Mouse (Mus musculus) hindbrain, embryonic 13.5 days (tissue): ENCODE measurements around the gene Madcam1. TPM values are rescaled to one million over a fixed set of nuclear protein-coding genes. Genes with fewer than 3 reads are reported as not detected.

ENCODE experiments used
- ATAC-seq: fragments of 200-750 bp; cut with Nextera tagmentation; 2 replicates; pipeline ENCODE4 v1.8.0; 2017; ENCODE audit warnings: moderate TSS enrichment; ENCODE audit not compliant: low FRiP score
- H3K27ac ChIP-seq: fragments of 300-500 bp; sonication (generic); 2 replicates; pipeline ENCODE4 v1.5.1; 2015; ENCODE audit warnings: inconsistent platforms, mild to moderate bottlenecking, moderate library complexity
- H3K27me3 ChIP-seq: fragments of 300-500 bp; sonication (generic); 2 replicates; pipeline ENCODE4 v1.6.1; 2015; ENCODE audit warnings: mild to moderate bottlenecking, inconsistent platforms
- H3K36me3 ChIP-seq: fragments of 300-500 bp; sonication (generic); 2 replicates; pipeline ENCODE4 v1.6.1; 2015; ENCODE audit warnings: mild to moderate bottlenecking, inconsistent platforms
- H3K4me1 ChIP-seq: fragments of 300-500 bp; sonication (generic); replicated peaks from 2 replicates; pipeline ENCODE4 v1.6.1; 2015; ENCODE audit warnings: inconsistent platforms
- H3K4me2 ChIP-seq: fragments of 300-500 bp; sonication (generic); 2 replicates; pipeline ENCODE4 v1.6.1; 2015; ENCODE audit warnings: inconsistent platforms, mild to moderate bottlenecking, moderate library complexity
- H3K4me3 ChIP-seq: fragments of 300-500 bp; sonication (generic); 2 replicates; pipeline ENCODE4 v1.5.1; 2015; ENCODE audit warnings: mild to moderate bottlenecking, inconsistent platforms
- H3K9ac ChIP-seq: fragments of 300-500 bp; sonication (generic); 2 replicates; pipeline ENCODE4 v1.6.1; 2015; ENCODE audit warnings: mild to moderate bottlenecking, inconsistent platforms
- H3K9me3 ChIP-seq: fragments of 300-500 bp; sonication (generic); 2 replicates; pipeline ENCODE4 v1.6.1; 2016; ENCODE audit warnings: inconsistent platforms
- WGBS: fragments of 180-500 bp; shearing (Covaris S2); methylation state at CpG from one replicate; pipeline ENCODE4 v1.1.7; 2015; 5-methylcytosine and 5-hydroxymethylcytosine counted together
- polyA plus RNA-seq: library from polyadenylated mRNA; unstranded; fragments of >200 nt; fragmentation: Nextera tagmentation; extraction: Ambion mirVana; gene quantifications from 2 replicates; pipeline ENCODE4 v1.2.1, GENCODE M21; 2015

Madcam1 gene
- polyA plus RNA-seq, 1 experiment from 2014 or later, result 0.88 TPM

GRCm38 (mm10) chr10:79707162-79707561 is 42.8 kb downstream of the Madcam1 start:
- WGBS, result 78% methylated on average over 1 of the region's 1 CpGs
- H3K9ac ChIP-seq, result peak overlapping the region; percentile 87; the same call in 1 of the 2 replicates

GRCm38 (mm10) chr10:79707759-79708158 is 43.4 kb downstream of the Madcam1 start:
- peaks cover 41% of the 10 kb centered on the region for H3K4me1 ChIP-seq
- H3K27ac ChIP-seq, result no peak overlapping the region
- no peaks in the 10 kb centered on the region for H3K9me3 ChIP-seq
- no peaks in the 10 kb centered on the region for H3K27me3 ChIP-seq
- H3K36me3 ChIP-seq, result peaks cover 41% of the 10 kb centered on the region
- WGBS, result 78% methylated on average over 4 of the region's 4 CpGs
- H3K9ac ChIP-seq, result no peak overlapping the region
- no peak for ATAC-seq
- H3K4me2 ChIP-seq, result no peak overlapping the region
- H3K4me3 ChIP-seq, result no peak overlapping the region

More at GRCm38 (mm10) chr10:79707162-79707561, 42.8 kb downstream of the Madcam1 start:
- no peak overlapping the region for H3K27ac ChIP-seq
- H3K27me3 ChIP-seq, result no peaks in the 10 kb centered on the region
- H3K4me3 ChIP-seq, result no peak overlapping the region
- no peak for ATAC-seq
- H3K4me1 ChIP-seq, result peaks cover 41% of the 10 kb centered on the region
- H3K9me3 ChIP-seq, result no peaks in the 10 kb centered on the region
- peaks cover 41% of the 10 kb centered on the region for H3K36me3 ChIP-seq
- peak overlapping the region; percentile 94 for H3K4me2 ChIP-seq

DNA sequence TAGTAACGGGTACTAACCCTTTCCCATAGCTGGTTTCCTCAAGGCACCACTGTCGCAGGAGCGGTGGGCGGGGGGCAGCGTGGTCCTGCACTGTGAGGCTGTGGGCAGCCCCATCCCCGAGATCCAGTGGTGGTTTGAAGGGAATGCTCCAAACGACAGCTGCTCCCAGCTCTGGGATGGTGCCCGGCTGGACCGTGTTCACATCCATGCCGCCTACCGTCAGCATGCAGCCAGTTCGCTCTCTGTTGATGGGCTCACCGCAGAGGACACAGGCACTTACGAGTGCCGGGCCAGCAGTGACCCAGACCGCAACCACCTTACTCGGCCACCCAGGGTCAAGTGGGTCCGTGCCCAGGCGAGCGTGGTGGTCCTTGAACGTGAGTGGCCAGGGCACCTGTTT is 44.3 kb downstream of the Madcam1 start:
- ATAC-seq, result no peak
- Histone ChIP-seq H3K4me1 (peaks cover 41% of the 10 kb centered on the region), H3K9me3 (no peaks in the 10 kb centered on the region), H3K9ac (no peak overlapping the region), H3K4me3 (no peak overlapping the region), H3K4me2 (no peak overlapping the region), H3K36me3 (peaks cover 41% of the 10 kb centered on the region), H3K27me3 (no peaks in the 10 kb centered on the region), H3K27ac (no peak overlapping the region)
- 91% methylated on average over 21 of the region's 21 CpGs for WGBS

GRCm38 (mm10) chr10:79709307-79709706 is 44.9 kb downstream of the Madcam1 start:
- no peak for ATAC-seq
- 83% methylated on average over 7 of the region's 7 CpGs for WGBS
- Histone ChIP-seq H3K9me3 (no peaks in the 10 kb centered on the region), H3K9ac (0 out of 2 replicates have a peak overlapping the region, but pooled peaks have one; percentile 3), H3K4me1 (peaks cover 41% of the 10 kb centered on the region), H3K4me3 (no peak overlapping the region), H3K27me3 (no peaks in the 10 kb centered on the region), H3K4me2 (no peak overlapping the region), H3K36me3 (peaks cover 41% of the 10 kb centered on the region), H3K27ac (no peak overlapping the region)

GRCm38 (mm10) chr10:79712029-79712428 is 47.7 kb downstream of the Madcam1 start:
- peaks cover 26% of the 10 kb centered on the region for H3K27me3 ChIP-seq
- no peaks in the 10 kb centered on the region for H3K9me3 ChIP-seq
- peak; percentile 11; the same call in 1 of the 2 replicates for ATAC-seq
- H3K4me3 ChIP-seq, result no peak overlapping the region
- H3K36me3 ChIP-seq, result peaks cover 38% of the 10 kb centered on the region
- no peak overlapping the region for H3K4me2 ChIP-seq
- WGBS, result 89% methylated on average over 1 of the region's 1 CpGs
- H3K9ac ChIP-seq, result no peak overlapping the region
- H3K27ac ChIP-seq, result no peak overlapping the region
- peaks cover 31% of the 10 kb centered on the region for H3K4me1 ChIP-seq

DNA sequence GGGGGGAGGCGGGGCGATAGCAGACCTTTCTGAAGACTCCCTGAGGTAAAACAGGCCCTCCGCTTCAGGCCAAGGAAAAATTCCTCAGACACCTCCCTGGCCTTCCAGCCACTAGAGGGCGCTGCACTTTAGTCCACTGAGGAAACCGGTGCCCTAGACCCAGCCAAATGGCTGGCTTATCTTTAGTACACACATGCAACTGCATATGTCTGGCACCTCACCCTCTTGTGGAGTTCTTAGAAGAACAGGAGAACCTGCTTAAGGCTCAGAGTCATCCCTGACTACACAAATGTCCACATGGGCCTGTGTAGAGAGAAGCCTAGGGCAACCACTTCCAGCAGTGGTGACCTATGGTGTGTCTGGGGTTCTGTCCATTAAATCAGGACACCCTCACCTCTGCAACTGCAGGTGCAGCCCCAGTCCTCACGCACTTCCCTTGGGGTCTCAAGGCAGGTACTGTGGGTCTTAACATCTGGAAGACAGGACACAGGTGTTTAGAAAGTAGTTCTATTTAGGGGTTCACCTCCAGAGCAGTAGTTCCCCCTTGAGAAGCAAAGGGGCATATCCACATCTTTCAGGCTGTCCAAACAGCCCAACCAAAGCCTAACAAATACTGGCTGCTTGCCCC is 48.3 kb downstream of the Madcam1 start:
- Histone ChIP-seq H3K36me3 (peaks cover 37% of the 10 kb centered on the region), H3K4me1 (peaks cover 31% of the 10 kb centered on the region), H3K4me3 (no peak overlapping the region), H3K27me3 (peaks cover 32% of the 10 kb centered on the region), H3K9ac (no peak overlapping the region), H3K9me3 (no peaks in the 10 kb centered on the region), H3K27ac (no peak overlapping the region), H3K4me2 (no peak overlapping the region)
- 16% methylated on average over 4 of the region's 6 CpGs for WGBS
- no peak for ATAC-seq

DNA sequence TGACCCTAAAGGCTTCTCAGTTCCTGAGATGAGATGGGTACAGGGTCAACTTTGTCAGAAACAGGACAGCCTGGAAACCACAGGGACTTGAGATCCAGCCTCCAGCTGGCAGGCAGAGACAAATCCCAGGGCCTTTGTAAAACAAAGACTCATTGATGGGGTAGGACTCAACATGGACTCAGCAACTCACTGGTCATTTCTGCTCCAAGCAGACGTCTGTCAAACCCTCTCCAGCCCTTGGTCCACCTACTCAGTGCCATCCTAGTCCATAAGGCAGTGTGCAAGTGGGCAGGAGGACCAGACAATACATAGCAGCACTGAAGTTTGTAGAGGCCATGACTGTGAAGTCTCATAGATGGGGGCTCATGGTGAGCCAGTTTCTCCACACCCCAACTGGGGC is 48.8 kb downstream of the Madcam1 start:
- H3K9ac ChIP-seq, result no peak overlapping the region
- ATAC-seq, result no peak

GRCm38 (mm10) chr10:79714996-79715395 is 50.6 kb downstream of the Madcam1 start:
- 70% methylated on average over 4 of the region's 4 CpGs for WGBS
- Histone ChIP-seq H3K9ac (no peak overlapping the region), H3K9me3 (no peaks in the 10 kb centered on the region), H3K27me3 (peaks cover 56% of the 10 kb centered on the region), H3K4me2 (no peak overlapping the region), H3K27ac (no peak overlapping the region), H3K4me3 (no peak overlapping the region), H3K4me1 (peaks cover 25% of the 10 kb centered on the region), H3K36me3 (peaks cover 22% of the 10 kb centered on the region)
- ATAC-seq, result no peak

More for the DNA sequence above, 48.8 kb downstream of the Madcam1 start:
- 33% methylated on average over 1 of the region's 1 CpGs for WGBS
- Histone ChIP-seq H3K9me3 (no peaks in the 10 kb centered on the region), H3K4me2 (no peak overlapping the region), H3K4me3 (no peak overlapping the region), H3K36me3 (peaks cover 37% of the 10 kb centered on the region), H3K4me1 (peaks cover 31% of the 10 kb centered on the region), H3K27ac (no peak overlapping the region), H3K27me3 (peaks cover 37% of the 10 kb centered on the region)

GRCm38 (mm10) chr10:79716254-79716987 is 52.1 kb downstream of the Madcam1 start, which contains the start of gene Hcn2:
Hcn2 (plus strand) TSS chr10:79716634.
- peak; percentile 50 for ATAC-seq
- H3K4me1 ChIP-seq, result peaks cover 25% of the 10 kb centered on the region
- peaks cover 7% of the 10 kb centered on the region for H3K36me3 ChIP-seq
- H3K9me3 ChIP-seq, result no peaks in the 10 kb centered on the region
- H3K4me2 ChIP-seq, result peak within 1 kb of the TSS; percentile 94
- H3K27me3 ChIP-seq, result peaks cover 61% of the 10 kb centered on the region
- H3K9ac ChIP-seq, result peak within 1 kb of the TSS; percentile 82
- peak within 1 kb of the TSS; percentile 67 for H3K4me3 ChIP-seq
- no peak within 1 kb of the TSS for H3K27ac ChIP-seq
- 3% methylated on average over 49 of the region's 91 CpGs for WGBS

DNA sequence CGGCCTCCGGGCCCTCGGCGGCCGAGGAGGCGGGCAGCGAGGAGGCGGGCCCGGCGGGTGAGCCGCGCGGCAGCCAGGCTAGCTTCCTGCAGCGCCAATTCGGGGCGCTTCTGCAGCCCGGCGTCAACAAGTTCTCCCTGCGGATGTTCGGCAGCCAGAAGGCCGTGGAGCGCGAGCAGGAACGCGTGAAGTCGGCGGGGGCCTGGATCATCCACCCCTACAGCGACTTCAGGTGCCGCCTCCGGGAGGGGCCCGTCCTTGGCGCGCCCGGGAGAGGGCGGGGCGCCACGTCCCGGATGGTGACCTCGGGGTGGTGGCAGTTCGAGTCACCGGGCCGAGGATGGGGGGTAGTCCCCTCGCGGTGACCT is 52.6 kb downstream of the Madcam1 start:
- ATAC-seq, result peak; percentile 11
- Histone ChIP-seq H3K4me2 (peak overlapping the region; percentile 94), H3K9me3 (no peaks in the 10 kb centered on the region), H3K27me3 (peaks cover 61% of the 10 kb centered on the region), H3K4me1 (peaks cover 25% of the 10 kb centered on the region), H3K9ac (peak overlapping the region; percentile 82), H3K27ac (no peak overlapping the region), H3K36me3 (peaks cover 2% of the 10 kb centered on the region), H3K4me3 (peak overlapping the region; percentile 67)
- under 1% methylated on average over 43 of the region's 44 CpGs for WGBS

- no peak for ATAC-seq
- H3K27me3 ChIP-seq, result peaks cover 61% of the 10 kb centered on the region
- 5% methylated on average over 43 of the region's 43 CpGs for WGBS
- H3K4me1 ChIP-seq, result peaks cover 30% of the 10 kb centered on the region
- peak overlapping the region; percentile 94 for H3K4me2 ChIP-seq
- H3K27ac ChIP-seq, result no peak overlapping the region
- no peaks in the 10 kb centered on the region for H3K9me3 ChIP-seq
- peak overlapping the region; percentile 67 for H3K4me3 ChIP-seq
- no peaks in the 10 kb centered on the region for H3K36me3 ChIP-seq
- H3K9ac ChIP-seq, result peak overlapping the region; percentile 82
Measured at GRCm38 (mm10) chr10:79717640-79718357, 53.4 kb downstream of the Madcam1 start.
